Mouse (Mus musculus) neural tube, embryonic 12.5 days (tissue): Measurements from ENCODE around the gene Gm5431. TPM values are rescaled to one million over a fixed set of nuclear protein-coding genes. Genes with fewer than 3 reads are reported as not detected.
A peak's percentile ranks its signal among the peaks of the same experiment; 100 is the strongest.
"Not testable (repeated sequence)": the region's sequence is repeated elsewhere in the genome, so short reads cannot be mapped to it uniquely, and the experiment has no call there.

Experiments
- ATAC-seq: fragments of 200-750 bp; cut with Nextera tagmentation; 2 replicates; pipeline ENCODE4 v1.8.0; 2017; ENCODE audit warnings: low read depth, mild to moderate bottlenecking, moderate TSS enrichment, moderate library complexity; ENCODE audit not compliant: low FRiP score
- H3K27ac ChIP-seq: fragments of 300-500 bp; sonication (generic); 2 replicates; pipeline ENCODE4 v1.5.1; 2016
- H3K27me3 ChIP-seq: fragments of 300-500 bp; sonication (generic); replicated peaks from 2 replicates; pipeline ENCODE4 v1.6.1; 2016; ENCODE audit warnings: mild to moderate bottlenecking
- H3K36me3 ChIP-seq: fragments of 300-500 bp; sonication (generic); 2 replicates; pipeline ENCODE4 v1.6.1; 2016; ENCODE audit warnings: mild to moderate bottlenecking
- H3K4me1 ChIP-seq: fragments of 300-500 bp; sonication (generic); 2 replicates; pipeline ENCODE4 v1.6.1; 2016
- H3K4me2 ChIP-seq: fragments of 300-500 bp; sonication (generic); replicated peaks from 2 replicates; pipeline ENCODE4 v1.6.1; 2016; ENCODE audit warnings: mild to moderate bottlenecking
- H3K4me3 ChIP-seq: fragments of 300-500 bp; sonication (generic); 2 replicates; pipeline ENCODE4 v1.5.1; 2016
- H3K9ac ChIP-seq: fragments of 300-500 bp; sonication (generic); 2 replicates; pipeline ENCODE4 v1.6.1; 2016; ENCODE audit warnings: mild to moderate bottlenecking
- H3K9me3 ChIP-seq: fragments of 300-500 bp; sonication (generic); 2 replicates; pipeline ENCODE4 v1.6.1; 2016; ENCODE audit warnings: mild to moderate bottlenecking
- WGBS: fragments of 180-500 bp; shearing (Covaris S2); methylation state at CpG from one replicate; pipeline ENCODE4 v1.1.7; 2016; 5-methylcytosine and 5-hydroxymethylcytosine counted together
- polyA plus RNA-seq: library from polyadenylated mRNA; unstranded; fragments of >200 nt; fragmentation: Nextera tagmentation; extraction: Ambion mirVana; gene quantifications from 2 replicates; pipeline ENCODE4 v1.2.1, GENCODE M21; 2016

Gene Gm5431
- polyA plus RNA-seq, 1 experiment from 2014 or later, result 0.16 TPM

GRCm38 (mm10) chr11:48900654-48901566 lies 1.1 kb downstream of the Gm5431 start:
- not testable (repeated sequence) for H3K27ac ChIP-seq, H3K4me2 ChIP-seq, H3K4me3 ChIP-seq, H3K27me3 ChIP-seq, H3K9ac ChIP-seq, ATAC-seq, H3K36me3 ChIP-seq, H3K4me1 ChIP-seq, H3K9me3 ChIP-seq
- WGBS, result 81% methylated on average over 6 of the region's 6 CpGs

GRCm38 (mm10) chr11:48898812-48899431 lies 3.1 kb downstream of the Gm5431 start:
- Histone ChIP-seq H3K9ac (no peak overlapping the region), H3K36me3 (no peaks in the 10 kb centered on the region), H3K4me1 (no peaks in the 10 kb centered on the region), H3K4me2 (no peak overlapping the region), H3K4me3 (no peak overlapping the region), H3K27ac (no peak overlapping the region), H3K9me3 (no peaks in the 10 kb centered on the region), H3K27me3 (no peaks in the 10 kb centered on the region)
- ATAC-seq, result no peak
- 71% methylated on average over 2 of the region's 2 CpGs for WGBS

GRCm38 (mm10) chr11:48876680-48877079 lies 25.3 kb downstream of the Gm5431 start:
- Histone ChIP-seq H3K27ac (no peak overlapping the region), H3K4me1 (peaks cover 6% of the 10 kb centered on the region; the same call in 1 of the 2 replicates), H3K4me2 (no peak overlapping the region), H3K9me3 (no peaks in the 10 kb centered on the region), H3K36me3 (no peaks in the 10 kb centered on the region), H3K27me3 (peaks cover 3% of the 10 kb centered on the region; the same call in 1 of the 2 replicates), H3K4me3 (no peak overlapping the region), H3K9ac (no peak overlapping the region)
- WGBS, result 83% methylated on average over 1 of the region's 1 CpGs
- no peak for ATAC-seq

GRCm38 (mm10) chr11:48875343-48875837 lies 26.6 kb downstream of the Gm5431 start:
- H3K4me1 ChIP-seq, result peaks cover 16% of the 10 kb centered on the region; the same call in 1 of the 2 replicates
- H3K27me3 ChIP-seq, ATAC-seq, H3K9ac ChIP-seq, H3K9me3 ChIP-seq, H3K4me2 ChIP-seq, H3K36me3 ChIP-seq, H3K27ac ChIP-seq, H3K4me3 ChIP-seq: not testable (repeated sequence)
- 62% methylated on average over 1 of the region's 1 CpGs for WGBS

- Histone ChIP-seq H3K4me2 (no peak overlapping the region), H3K4me1 (peaks cover 16% of the 10 kb centered on the region; the same call in 1 of the 2 replicates), H3K9ac (no peak overlapping the region), H3K4me3 (no peak overlapping the region), H3K9me3 (no peaks in the 10 kb centered on the region), H3K27ac (no peak overlapping the region), H3K36me3 (no peaks in the 10 kb centered on the region), H3K27me3 (peaks cover 3% of the 10 kb centered on the region; the same call in 1 of the 2 replicates)
- peak; percentile 51 for ATAC-seq
- 2% methylated on average over 4 of the region's 4 CpGs for WGBS
Measured at GRCm38 (mm10) chr11:48874465-48874864, 27.5 kb downstream of the Gm5431 start.

- Histone ChIP-seq H3K9ac (no peak overlapping the region), H3K36me3 (no peaks in the 10 kb centered on the region), H3K27ac (no peak overlapping the region), H3K27me3 (peaks cover 3% of the 10 kb centered on the region; the same call in 1 of the 2 replicates), H3K4me2 (no peak overlapping the region), H3K9me3 (no peaks in the 10 kb centered on the region), H3K4me1 (peaks cover 16% of the 10 kb centered on the region; the same call in 1 of the 2 replicates), H3K4me3 (no peak overlapping the region)
- 72% methylated on average over 10 of the region's 10 CpGs for WGBS
- ATAC-seq, result no peak
Measured at GRCm38 (mm10) chr11:48873591-48874290, 28.3 kb downstream of the Gm5431 start.

GRCm38 (mm10) chr11:48872695-48873300 lies 29.2 kb downstream of the Gm5431 start:
- Histone ChIP-seq H3K36me3 (no peaks in the 10 kb centered on the region), H3K9ac (no peak overlapping the region), H3K27ac (no peak overlapping the region), H3K4me1 (peaks cover 16% of the 10 kb centered on the region; the same call in 1 of the 2 replicates), H3K27me3 (peaks cover 3% of the 10 kb centered on the region; the same call in 1 of the 2 replicates), H3K4me2 (no peak overlapping the region), H3K9me3 (no peaks in the 10 kb centered on the region), H3K4me3 (no peak overlapping the region)
- no peak for ATAC-seq
- 80% methylated on average over 7 of the region's 7 CpGs for WGBS

GRCm38 (mm10) chr11:48871817-48872541 lies 30.0 kb downstream of the Gm5431 start:
- WGBS, result 10% methylated on average over 17 of the region's 17 CpGs
- H3K4me2 ChIP-seq, result peak overlapping the region; percentile 78
- no peak for ATAC-seq

GRCm38 (mm10) chr11:48871201-48871772 lies 30.7 kb downstream of the Gm5431 start, which contains the start of gene Irgm1:
TSS of gene Irgm1 (minus strand) at chr11:48871683.
- H3K36me3 ChIP-seq, result no peaks in the 10 kb centered on the region
- H3K4me2 ChIP-seq, result peak within 1 kb of the TSS; percentile 78
- 2% methylated on average over 19 of the region's 19 CpGs for WGBS
- peak; percentile 53 for ATAC-seq
- H3K4me1 ChIP-seq, result peaks cover 16% of the 10 kb centered on the region; the same call in 1 of the 2 replicates
- H3K4me3 ChIP-seq, result peak within 1 kb of the TSS; percentile 40
- H3K9me3 ChIP-seq, result no peaks in the 10 kb centered on the region
- H3K27me3 ChIP-seq, result peaks cover 3% of the 10 kb centered on the region; the same call in 1 of the 2 replicates
- peak within 1 kb of the TSS; percentile 53 for H3K9ac ChIP-seq
- no peak within 1 kb of the TSS for H3K27ac ChIP-seq

More at GRCm38 (mm10) chr11:48871817-48872541, 30.0 kb downstream of the Gm5431 start:
- Histone ChIP-seq H3K4me1 (peaks cover 16% of the 10 kb centered on the region; the same call in 1 of the 2 replicates), H3K9ac (peak overlapping the region; percentile 53; the same call in 1 of the 2 replicates), H3K27ac (no peak overlapping the region), H3K9me3 (no peaks in the 10 kb centered on the region), H3K36me3 (no peaks in the 10 kb centered on the region), H3K4me3 (peak overlapping the region; percentile 40), H3K27me3 (peaks cover 3% of the 10 kb centered on the region; the same call in 1 of the 2 replicates)

GRCm38 (mm10) chr11:48870781-48871180 lies 31.2 kb downstream of the Gm5431 start:
- Histone ChIP-seq H3K9ac (peak overlapping the region; percentile 53), H3K27me3 (peaks cover 3% of the 10 kb centered on the region; the same call in 1 of the 2 replicates), H3K27ac (no peak overlapping the region), H3K4me1 (peaks cover 16% of the 10 kb centered on the region; the same call in 1 of the 2 replicates), H3K36me3 (no peaks in the 10 kb centered on the region), H3K4me2 (peak overlapping the region; percentile 78), H3K4me3 (peak overlapping the region; percentile 40), H3K9me3 (no peaks in the 10 kb centered on the region)
- WGBS, result 41% methylated on average over 7 of the region's 7 CpGs
- no peak for ATAC-seq
